Mouse (Mus musculus): ENCODE data around the gene Nacc2.

DNA sequence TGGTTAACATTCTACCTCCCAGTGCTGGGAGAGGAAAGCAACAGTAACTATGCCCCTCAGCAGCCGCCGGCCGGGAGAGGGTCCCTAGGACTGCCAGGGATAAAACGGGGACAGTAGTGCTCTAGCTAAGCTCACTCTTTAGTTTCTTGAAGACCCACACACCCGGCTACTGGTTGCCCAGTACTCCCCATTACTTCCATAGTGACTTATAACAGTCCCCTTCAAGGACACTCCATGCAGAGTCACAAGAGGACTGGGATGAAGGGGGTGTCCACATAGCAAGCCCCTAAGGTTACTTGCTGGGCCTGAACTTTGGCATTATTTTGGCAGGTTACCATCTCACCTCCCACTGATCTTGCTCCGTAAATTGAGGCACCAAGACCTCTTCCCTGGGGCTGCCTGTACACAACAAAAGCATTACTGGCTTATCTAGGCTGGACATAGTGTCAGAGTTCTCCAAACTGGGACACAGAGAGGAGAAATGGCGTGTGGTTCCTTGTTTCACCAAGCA is 16.1 kb upstream of the Nacc2 start:
- no peak for TF ChIP-seq POLR2A (IDR thresholded peaks at IDR 0.05; ENCODE audit: low read depth, low read length)
- no peak for TF ChIP-seq CTCF (IDR thresholded peaks at IDR 0.05; ENCODE audit: extremely low read depth, insufficient read depth, insufficient read length, insufficient replicate concordance)

Measured in spleen, adult 2 months (tissue).